Mouse (Mus musculus) MEL-GATA-1-ER (cell line): ENCODE results near the gene Tead1.

Experiments used
- DNase-seq: peaks from one replicate; pipeline ENCODE4 v3.0.0-alpha.2; 2012; ENCODE audit warnings: low read depth; ENCODE audit errors: extremely low read depth

The Tead1 gene

GRCm38 (mm10) chr7:112685993-112686392, 6.9 kb downstream of the Tead1 start:
- no peak for DNase-seq

- DNase-seq, result no peak
Observed at GRCm38 (mm10) chr7:112686586-112686985, 7.5 kb downstream of the Tead1 start.

GRCm38 (mm10) chr7:112688425-112689001, 9.4 kb downstream of the Tead1 start:
- no peak for DNase-seq

GRCm38 (mm10) chr7:112690836-112691781, 12.0 kb downstream of the Tead1 start:
- DNase-seq, result no peak

GRCm38 (mm10) chr7:112693566-112693965, 14.4 kb downstream of the Tead1 start:
- DNase-seq, result no peak

- DNase-seq, result no peak
Observed at GRCm38 (mm10) chr7:112696777-112697161, 17.7 kb downstream of the Tead1 start.

GRCm38 (mm10) chr7:112697162-112697841, 18.2 kb downstream of the Tead1 start:
- DNase-seq, result no peak

GRCm38 (mm10) chr7:112700082-112700481, 21.0 kb downstream of the Tead1 start:
- DNase-seq, result no peak

- DNase-seq, result no peak
Observed at GRCm38 (mm10) chr7:112703341-112703740, 24.2 kb downstream of the Tead1 start.

- no peak for DNase-seq
Observed at GRCm38 (mm10) chr7:112705870-112706269, 26.8 kb downstream of the Tead1 start.

- no peak for DNase-seq
Observed at GRCm38 (mm10) chr7:112706756-112707155, 27.6 kb downstream of the Tead1 start.

- DNase-seq, result no peak
Observed at GRCm38 (mm10) chr7:112710409-112711107, 31.4 kb downstream of the Tead1 start.

- DNase-seq, result no peak
Observed at GRCm38 (mm10) chr7:112711977-112712376, 32.9 kb downstream of the Tead1 start.

GRCm38 (mm10) chr7:112713509-112713908, 34.4 kb downstream of the Tead1 start:
- DNase-seq, result no peak

- DNase-seq, result no peak
Observed at GRCm38 (mm10) chr7:112714783-112715182, 35.7 kb downstream of the Tead1 start.

GRCm38 (mm10) chr7:112716701-112717100, 37.6 kb downstream of the Tead1 start:
- DNase-seq, result no peak

GRCm38 (mm10) chr7:112717676-112718075, 38.6 kb downstream of the Tead1 start:
- DNase-seq, result no peak

- DNase-seq, result no peak
Observed at GRCm38 (mm10) chr7:112719394-112720142, 40.5 kb downstream of the Tead1 start.

- no peak for DNase-seq
Observed at GRCm38 (mm10) chr7:112720143-112720988, 41.2 kb downstream of the Tead1 start.

- no peak for DNase-seq
Observed at GRCm38 (mm10) chr7:112720989-112721337, 41.8 kb downstream of the Tead1 start.
